Mouse (Mus musculus) liver, embryonic 15.5 days (tissue): ENCODE measurements around the gene Rtbdn. TPM values are rescaled to one million over a fixed set of nuclear protein-coding genes. Genes with fewer than 3 reads are reported as not detected.
A peak's percentile ranks its signal among the peaks of the same experiment; 100 is the strongest.

Experiments used
- ATAC-seq: fragments of 200-750 bp; cut with Nextera tagmentation; 2 replicates; pipeline ENCODE4 v1.8.0; 2017; ENCODE audit warnings: moderate number of reproducible peaks, mild to moderate bottlenecking, moderate library complexity; ENCODE audit not compliant: insufficient read depth
- H3K27ac ChIP-seq: fragments of 300-500 bp; sonication (generic); replicated peaks from 2 replicates; pipeline ENCODE4 v1.5.1; 2015; ENCODE audit warnings: mild to moderate bottlenecking, inconsistent platforms
- H3K27me3 ChIP-seq: fragments of 300-500 bp; sonication (generic); 2 replicates; pipeline ENCODE4 v1.6.1; 2015; ENCODE audit warnings: mild to moderate bottlenecking, inconsistent platforms
- H3K36me3 ChIP-seq: fragments of 300-500 bp; sonication (generic); replicated peaks from 2 replicates; pipeline ENCODE4 v1.6.1; 2015; ENCODE audit warnings: moderate library complexity, mild to moderate bottlenecking, inconsistent platforms
- H3K4me1 ChIP-seq: fragments of 300-500 bp; sonication (generic); replicated peaks from 2 replicates; pipeline ENCODE4 v1.6.1; 2015; ENCODE audit warnings: inconsistent platforms
- H3K4me2 ChIP-seq: fragments of 300-500 bp; sonication (generic); 2 replicates; pipeline ENCODE4 v1.6.1; 2015; ENCODE audit warnings: moderate library complexity, mild to moderate bottlenecking, inconsistent platforms
- H3K4me3 ChIP-seq: fragments of 300-500 bp; sonication (generic); replicated peaks from 2 replicates; pipeline ENCODE4 v1.5.1; 2015; ENCODE audit warnings: mild to moderate bottlenecking, inconsistent platforms
- H3K9ac ChIP-seq: fragments of 300-500 bp; sonication (generic); 2 replicates; pipeline ENCODE4 v1.6.1; 2015; ENCODE audit warnings: moderate library complexity, mild to moderate bottlenecking, inconsistent platforms
- H3K9me3 ChIP-seq: fragments of 300-500 bp; sonication (generic); replicated peaks from 2 replicates; pipeline ENCODE4 v1.6.1; 2016; ENCODE audit warnings: inconsistent platforms
- WGBS: fragments of 180-500 bp; shearing (Covaris S2); methylation state at CpG from one replicate; pipeline ENCODE4 v1.1.7; 2015; ENCODE audit warnings: mixed read lengths; ENCODE audit not compliant: insufficient replicate concordance; 5-methylcytosine and 5-hydroxymethylcytosine counted together
- polyA plus RNA-seq: library from polyadenylated mRNA; unstranded; fragments of >200 nt; fragmentation: Nextera tagmentation; extraction: Ambion mirVana; gene quantifications from 2 replicates; pipeline ENCODE4 v1.2.1, GENCODE M21; 2015

Rtbdn gene
- polyA plus RNA-seq, 1 experiment from 2014 or later = 0.18 TPM

GRCm38 (mm10) chr8:84963952-84964351 is 17.2 kb downstream of the Rtbdn start:
- peak overlapping the region; percentile 85; the same call in 1 of the 2 replicates for H3K4me3 ChIP-seq
- no peak overlapping the region for H3K9ac ChIP-seq
- peaks cover 49% of the 10 kb centered on the region for H3K4me1 ChIP-seq

GRCm38 (mm10) chr8:84965731-84966291 is 19.0 kb downstream of the Rtbdn start:
- peak; percentile 70 for ATAC-seq
- H3K9me3 ChIP-seq = no peaks in the 10 kb centered on the region
- peak overlapping the region; percentile 99 for H3K4me2 ChIP-seq
- H3K27ac ChIP-seq = peak overlapping the region; percentile 97
- peaks cover 58% of the 10 kb centered on the region for H3K4me1 ChIP-seq
- peak overlapping the region; percentile 85 for H3K4me3 ChIP-seq
- peak overlapping the region; percentile 76 for H3K9ac ChIP-seq
- H3K36me3 ChIP-seq = peaks cover 42% of the 10 kb centered on the region
- under 1% methylated on average over 41 of the region's 41 CpGs for WGBS
- no peaks in the 10 kb centered on the region for H3K27me3 ChIP-seq

More at GRCm38 (mm10) chr8:84963952-84964351, 17.2 kb downstream of the Rtbdn start:
- Histone ChIP-seq H3K27ac (no peak overlapping the region), H3K4me2 (peak overlapping the region; percentile 99), H3K27me3 (no peaks in the 10 kb centered on the region), H3K36me3 (peaks cover 52% of the 10 kb centered on the region), H3K9me3 (no peaks in the 10 kb centered on the region)
- 71% methylated on average over 4 of the region's 4 CpGs for WGBS
- ATAC-seq = no peak

- Histone ChIP-seq H3K9me3 (no peaks in the 10 kb centered on the region), H3K4me1 (peaks cover 61% of the 10 kb centered on the region), H3K9ac (peak overlapping the region; percentile 51; the same call in 1 of the 2 replicates)
Measured at GRCm38 (mm10) chr8:84966603-84967002, 19.8 kb downstream of the Rtbdn start.

GRCm38 (mm10) chr8:84967532-84968304 is 20.9 kb downstream of the Rtbdn start:
- H3K4me3 ChIP-seq = peak overlapping the region; percentile 85; the same call in 1 of the 2 replicates

More at GRCm38 (mm10) chr8:84966603-84967002, 19.8 kb downstream of the Rtbdn start:
- no peaks in the 10 kb centered on the region for H3K27me3 ChIP-seq
- H3K4me3 ChIP-seq = peak overlapping the region; percentile 85
- H3K36me3 ChIP-seq = peaks cover 42% of the 10 kb centered on the region
- H3K27ac ChIP-seq = peak overlapping the region; percentile 97
- 15% methylated on average over 3 of the region's 3 CpGs for WGBS
- H3K4me2 ChIP-seq = peak overlapping the region; percentile 99
- ATAC-seq = no peak

GRCm38 (mm10) chr8:84968650-84969049 is 21.9 kb downstream of the Rtbdn start:
- Histone ChIP-seq H3K4me2 (peak overlapping the region; percentile 99), H3K27ac (peak overlapping the region; percentile 97), H3K9me3 (no peaks in the 10 kb centered on the region), H3K9ac (peak overlapping the region; percentile 95), H3K27me3 (no peaks in the 10 kb centered on the region), H3K36me3 (peaks cover 46% of the 10 kb centered on the region), H3K4me1 (peaks cover 82% of the 10 kb centered on the region), H3K4me3 (peak overlapping the region; percentile 85)
- WGBS = 8% methylated on average over 2 of the region's 2 CpGs
- no peak for ATAC-seq

More at GRCm38 (mm10) chr8:84967532-84968304, 20.9 kb downstream of the Rtbdn start:
- Histone ChIP-seq H3K36me3 (peaks cover 42% of the 10 kb centered on the region), H3K27me3 (no peaks in the 10 kb centered on the region), H3K4me1 (peaks cover 73% of the 10 kb centered on the region), H3K27ac (peak overlapping the region; percentile 97), H3K4me2 (peak overlapping the region; percentile 99), H3K9me3 (no peaks in the 10 kb centered on the region), H3K9ac (peak overlapping the region; percentile 95; the same call in 1 of the 2 replicates)
- 80% methylated on average over 13 of the region's 13 CpGs for WGBS
- ATAC-seq = no peak

GRCm38 (mm10) chr8:84969241-84970134 is 22.7 kb downstream of the Rtbdn start, which contains the start of the genes Gm49661, Prdx2 and Rnaseh2a:
Gm49661 (minus strand) TSS chr8:84969433.
Prdx2 (plus strand) TSS chr8:84969587.
Rnaseh2a (minus strand) TSS chr8:84969767.
- WGBS = under 1% methylated on average over 56 of the region's 56 CpGs
- peaks cover 49% of the 10 kb centered on the region for H3K36me3 ChIP-seq
- H3K9me3 ChIP-seq = no peaks in the 10 kb centered on the region
- ATAC-seq = peak; percentile 68
- peak within 1 kb of the TSS; percentile 99 for H3K4me2 ChIP-seq
- peaks cover 82% of the 10 kb centered on the region for H3K4me1 ChIP-seq
- peak within 1 kb of the TSS; percentile 85 for H3K4me3 ChIP-seq
- peak within 1 kb of the TSS; percentile 95 for H3K9ac ChIP-seq
- no peaks in the 10 kb centered on the region for H3K27me3 ChIP-seq
- peak within 1 kb of the TSS; percentile 97 for H3K27ac ChIP-seq

GRCm38 (mm10) chr8:84970135-84970790 is 23.5 kb downstream of the Rtbdn start:
- peak overlapping the region; percentile 97 for H3K27ac ChIP-seq
- no peak for ATAC-seq
- no peaks in the 10 kb centered on the region for H3K9me3 ChIP-seq
- H3K9ac ChIP-seq = peak overlapping the region; percentile 95
- peaks cover 56% of the 10 kb centered on the region for H3K36me3 ChIP-seq
- H3K4me3 ChIP-seq = peak overlapping the region; percentile 85
- H3K27me3 ChIP-seq = no peaks in the 10 kb centered on the region
- H3K4me2 ChIP-seq = peak overlapping the region; percentile 99
- peaks cover 83% of the 10 kb centered on the region for H3K4me1 ChIP-seq
- WGBS = 9% methylated on average over 21 of the region's 21 CpGs

GRCm38 (mm10) chr8:84970913-84971312 is 24.1 kb downstream of the Rtbdn start:
- Histone ChIP-seq H3K4me1 (peaks cover 85% of the 10 kb centered on the region), H3K9ac (peak overlapping the region; percentile 95), H3K27ac (peak overlapping the region; percentile 97)

GRCm38 (mm10) chr8:84973079-84973478 is 26.3 kb downstream of the Rtbdn start:
- Histone ChIP-seq H3K9ac (peak overlapping the region; percentile 74), H3K27ac (peak overlapping the region; percentile 97), H3K4me3 (peak overlapping the region; percentile 85), H3K9me3 (no peaks in the 10 kb centered on the region), H3K4me2 (peak overlapping the region; percentile 99), H3K4me1 (peaks cover 86% of the 10 kb centered on the region), H3K36me3 (peaks cover 57% of the 10 kb centered on the region), H3K27me3 (peaks cover 7% of the 10 kb centered on the region; the same call in 1 of the 2 replicates)
- 77% methylated on average over 1 of the region's 1 CpGs for WGBS
- ATAC-seq = no peak

More at GRCm38 (mm10) chr8:84970913-84971312, 24.1 kb downstream of the Rtbdn start:
- H3K4me2 ChIP-seq = peak overlapping the region; percentile 99
- H3K9me3 ChIP-seq = no peaks in the 10 kb centered on the region
- H3K27me3 ChIP-seq = no peaks in the 10 kb centered on the region
- H3K36me3 ChIP-seq = peaks cover 61% of the 10 kb centered on the region
- 17% methylated on average over 5 of the region's 5 CpGs for WGBS
- ATAC-seq = peak; percentile 82
- peak overlapping the region; percentile 85 for H3K4me3 ChIP-seq
